Mouse (Mus musculus) frontal cortex, postnatal 14 days (tissue): ENCODE data around the gene Thsd4.

Source experiments
- DNase-seq, 2 experiments: peaks; one replicate each; pipeline ENCODE4 v3.0.0; 2022; ENCODE audit warnings: low spot score in 2 of 2

The Thsd4 gene

GRCm38 (mm10) chr9:60456651-60457050 is 65.2 kb downstream of the Thsd4 start:
- peak; percentile 24 to 52 for DNase-seq

GRCm38 (mm10) chr9:60454406-60455076 is 67.3 kb downstream of the Thsd4 start:
- no peak for DNase-seq

GRCm38 (mm10) chr9:60449498-60449897 is 72.3 kb downstream of the Thsd4 start:
- DNase-seq, result no peak

DNA sequence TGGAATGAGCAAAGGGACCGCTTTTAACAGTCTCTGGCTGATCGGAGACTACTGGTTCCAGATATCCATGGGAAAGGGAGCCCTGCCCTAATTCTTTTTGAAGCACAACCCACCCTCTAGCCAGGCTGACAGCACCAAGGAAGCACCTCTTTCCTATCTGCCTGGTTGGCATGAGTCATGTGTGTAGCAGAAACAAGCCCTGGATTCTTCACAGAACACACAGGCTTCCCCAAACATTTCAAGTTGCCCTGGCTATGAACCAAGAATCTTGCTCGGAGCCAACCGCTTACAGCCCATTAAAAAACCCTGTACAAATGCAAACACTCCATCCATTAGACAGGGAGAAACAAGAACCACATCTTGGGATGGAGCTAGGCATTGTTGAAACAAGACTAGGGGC is 76.0 kb downstream of the Thsd4 start:
- DNase-seq, result no peak

DNA sequence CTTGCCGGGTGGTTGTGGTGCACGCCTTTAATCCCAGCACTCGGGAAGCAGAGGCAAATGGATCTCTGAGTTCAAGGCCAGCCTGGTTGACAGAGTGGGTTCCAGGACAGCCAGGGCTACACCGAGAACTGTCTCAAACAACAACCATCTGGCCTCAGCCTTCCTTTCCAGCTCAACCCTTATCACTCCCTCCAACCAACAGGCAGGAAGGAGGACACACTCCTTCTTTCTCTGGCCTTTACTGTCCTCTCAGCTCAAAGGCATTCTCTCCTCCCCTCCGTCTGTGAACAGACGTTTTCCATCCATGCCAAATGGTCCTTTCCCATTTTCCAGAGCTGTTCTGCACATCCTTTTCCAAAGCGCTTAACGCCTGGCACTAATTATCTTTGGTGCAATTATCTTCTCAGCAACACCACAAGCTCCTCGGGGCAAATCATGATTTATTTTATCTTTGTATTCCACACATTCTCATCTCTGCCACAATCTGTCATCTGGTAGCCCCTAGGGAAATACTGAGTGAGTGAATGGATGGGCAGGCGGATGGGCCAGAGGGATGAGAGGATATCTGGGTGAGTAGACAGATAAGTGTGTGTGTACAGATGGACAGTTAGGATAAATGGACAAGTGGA is 80.5 kb downstream of the Thsd4 start:
- DNase-seq, result no peak

- no peak for DNase-seq
Observed at GRCm38 (mm10) chr9:60440506-60440905, 81.3 kb downstream of the Thsd4 start.

DNA sequence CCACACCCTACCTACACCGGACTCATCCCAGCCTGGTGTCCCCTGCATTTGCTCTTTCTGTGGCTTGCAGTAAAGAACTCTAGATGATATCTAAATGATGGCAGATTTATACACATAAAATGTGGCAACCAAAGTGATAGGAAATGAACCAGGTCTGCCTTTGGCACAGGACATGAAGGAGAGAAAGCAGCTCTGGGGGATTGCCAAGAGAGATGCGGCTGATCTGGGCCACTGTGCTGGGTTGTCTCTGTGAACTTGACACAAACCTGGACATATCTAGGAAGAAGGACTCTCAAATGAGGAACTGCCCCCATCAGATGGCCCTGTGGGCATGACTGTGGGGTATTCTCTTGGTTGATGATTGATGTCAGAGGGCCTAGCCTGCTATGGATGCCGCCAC is 85.6 kb downstream of the Thsd4 start:
- DNase-seq, result no peak

GRCm38 (mm10) chr9:60434093-60434492 is 87.8 kb downstream of the Thsd4 start:
- DNase-seq, result no peak

DNA sequence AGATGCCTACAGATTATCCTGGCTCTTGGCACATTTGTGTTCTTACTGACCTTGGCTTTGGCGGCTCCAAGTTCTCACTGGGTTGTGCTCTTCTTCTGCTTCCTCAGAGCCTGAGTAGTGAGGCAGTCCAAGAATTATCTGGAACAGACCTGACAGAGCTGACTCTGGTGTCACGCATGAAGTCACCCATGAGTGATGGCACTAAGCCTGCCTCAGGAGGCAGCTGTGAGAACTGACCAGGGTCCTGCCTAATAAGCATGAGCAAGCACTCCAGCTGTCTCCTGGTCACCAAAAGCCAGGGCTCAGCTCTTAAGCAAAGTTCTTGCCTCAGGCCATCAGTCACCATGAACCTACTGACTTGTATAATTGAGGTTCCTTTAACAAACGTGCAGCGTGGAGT is 89.9 kb downstream of the Thsd4 start:
- no peak for DNase-seq

GRCm38 (mm10) chr9:60430017-60430416 is 91.8 kb downstream of the Thsd4 start:
- no peak for DNase-seq

GRCm38 (mm10) chr9:60414076-60414755 is 107.6 kb downstream of the Thsd4 start:
- no peak for DNase-seq

DNA sequence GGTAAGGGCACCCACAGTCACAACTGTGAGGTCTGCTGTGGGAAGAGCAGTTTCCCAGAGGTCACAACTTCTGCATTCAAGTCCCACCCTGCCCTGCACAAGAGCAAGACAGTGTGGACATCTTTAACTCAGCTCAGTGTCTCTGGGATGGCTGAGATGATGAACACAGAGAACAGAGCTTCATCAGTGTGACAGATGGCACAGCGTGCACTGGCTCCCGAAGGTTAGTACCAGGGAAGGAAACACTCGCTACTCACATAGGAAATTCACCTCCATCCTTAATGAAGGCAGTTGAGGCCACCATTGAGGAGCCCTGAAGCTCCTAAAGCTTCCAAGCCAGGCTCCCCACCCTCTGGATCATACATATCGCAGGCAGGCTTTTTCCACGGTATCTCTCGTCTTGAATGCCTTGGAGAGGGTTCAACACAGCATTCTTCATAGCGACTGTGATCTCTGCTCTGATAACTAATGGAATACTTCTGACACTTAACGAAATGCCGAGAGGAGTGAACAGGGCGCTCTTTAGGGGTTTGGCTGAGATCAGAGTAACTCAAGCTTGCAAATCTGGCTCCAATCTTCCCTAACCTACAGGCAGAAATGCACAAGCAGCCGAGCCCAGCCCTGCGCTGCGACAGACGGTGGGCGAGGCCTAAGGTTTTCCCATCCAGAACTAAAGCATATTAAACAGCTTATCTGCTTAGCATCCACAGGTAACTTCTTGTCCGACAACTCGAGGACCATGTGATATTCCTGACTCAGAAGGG is 110.8 kb downstream of the Thsd4 start:
- DNase-seq, result no peak

DNA sequence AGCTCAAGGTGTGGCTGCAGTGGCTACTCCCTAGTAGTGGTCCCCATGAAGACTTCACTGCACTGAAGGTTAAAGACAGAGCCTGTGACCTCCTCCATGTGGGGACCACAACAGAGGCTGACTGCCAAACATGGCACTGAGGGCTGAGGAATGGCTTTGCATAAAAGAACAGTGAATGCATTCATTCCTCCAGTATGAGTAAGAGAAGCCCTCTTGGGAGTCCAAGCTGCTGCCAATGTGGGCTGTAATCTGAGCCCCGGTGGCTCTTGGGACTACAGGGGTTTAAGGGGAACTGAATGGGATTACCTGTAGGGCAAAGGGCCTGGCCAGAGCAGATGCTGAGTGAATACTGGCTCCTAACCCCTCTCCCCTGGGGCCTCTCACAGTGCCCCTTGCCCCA is 114.5 kb downstream of the Thsd4 start:
- DNase-seq, result no peak

- no peak for DNase-seq
Observed at GRCm38 (mm10) chr9:60405777-60406176, 116.1 kb downstream of the Thsd4 start.

DNA sequence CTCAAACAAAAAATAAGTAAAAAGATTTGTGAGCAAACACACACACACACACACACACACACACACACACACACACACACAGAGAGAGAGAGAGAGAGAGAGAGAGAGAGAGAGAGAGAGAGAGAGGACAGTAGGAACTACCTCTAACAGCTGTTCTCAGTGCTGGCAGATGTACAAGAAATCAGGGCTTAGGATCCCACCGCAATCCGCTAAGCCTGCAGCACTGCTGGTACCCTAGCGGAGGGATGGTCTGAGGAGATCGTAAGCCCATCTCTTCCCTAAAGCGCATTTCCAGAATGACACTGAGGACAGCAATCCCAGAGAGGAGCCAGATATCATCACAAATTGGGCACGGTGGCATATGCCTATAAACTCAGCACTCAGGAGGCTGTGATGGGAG is 119.2 kb downstream of the Thsd4 start:
- DNase-seq, result no peak

- no peak for DNase-seq
Observed at GRCm38 (mm10) chr9:60400001-60400400, 121.8 kb downstream of the Thsd4 start.

- no peak for DNase-seq
Observed at GRCm38 (mm10) chr9:60398073-60398472, 123.8 kb downstream of the Thsd4 start.

- DNase-seq, result no peak
Observed at GRCm38 (mm10) chr9:60396096-60396495, 125.8 kb downstream of the Thsd4 start.

GRCm38 (mm10) chr9:60392916-60393315 is 128.9 kb downstream of the Thsd4 start:
- DNase-seq, result no peak

- no peak for DNase-seq
Observed at GRCm38 (mm10) chr9:60384751-60385150, 137.1 kb downstream of the Thsd4 start.

GRCm38 (mm10) chr9:60382941-60383340 is 138.9 kb downstream of the Thsd4 start:
- no peak for DNase-seq

DNA sequence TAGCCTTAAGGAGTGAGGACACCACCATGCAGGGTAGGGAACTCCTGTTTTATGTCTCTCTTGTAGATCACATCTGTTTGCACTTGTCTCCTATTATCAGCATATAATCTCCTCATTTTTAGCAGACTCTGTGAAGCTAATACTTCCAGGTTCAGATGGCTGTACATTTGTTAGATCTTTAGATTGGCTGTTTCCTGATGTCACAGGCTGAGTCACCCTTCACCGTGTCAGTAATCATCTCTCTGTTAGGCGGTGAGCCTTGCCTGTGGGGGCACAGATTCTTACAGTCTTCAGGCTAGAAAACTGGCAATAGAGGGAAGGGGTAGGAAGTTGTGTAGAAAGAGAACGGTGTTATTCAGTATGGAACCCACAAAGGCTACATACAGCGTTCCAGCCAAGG is 139.3 kb downstream of the Thsd4 start:
- DNase-seq, result peak in 1 of 2 experiments; percentile 10
